Mouse (Mus musculus) cerebellum, postnatal 36 days (tissue): Measurements from ENCODE around the gene Emb.
"Not testable (repeated sequence)": the region's sequence is repeated elsewhere in the genome, so short reads cannot be mapped to it uniquely, and the experiment has no call there.

Experiments used
- DNase-seq, 2 experiments: peaks; one replicate each; pipeline ENCODE4 v3.0.0; 2021 to 2022; ENCODE audit warnings: mixed read lengths in 2 of 2

Emb gene

GRCm38 (mm10) chr13:117208236-117208635, at the start of gene Emb:
Gene Emb (plus strand): TSS chr13:117208536.
- DNase-seq: no peak

GRCm38 (mm10) chr13:117163906-117164305, 44.4 kb upstream of the Emb start:
- DNase-seq: no peak

- DNase-seq: no peak
Measured at GRCm38 (mm10) chr13:117165071-117165470, 43.3 kb upstream of the Emb start.

GRCm38 (mm10) chr13:117180912-117181311, 27.4 kb upstream of the Emb start:
- not testable (repeated sequence) for DNase-seq

GRCm38 (mm10) chr13:117183288-117183687, 25.0 kb upstream of the Emb start:
- no peak for DNase-seq

DNA sequence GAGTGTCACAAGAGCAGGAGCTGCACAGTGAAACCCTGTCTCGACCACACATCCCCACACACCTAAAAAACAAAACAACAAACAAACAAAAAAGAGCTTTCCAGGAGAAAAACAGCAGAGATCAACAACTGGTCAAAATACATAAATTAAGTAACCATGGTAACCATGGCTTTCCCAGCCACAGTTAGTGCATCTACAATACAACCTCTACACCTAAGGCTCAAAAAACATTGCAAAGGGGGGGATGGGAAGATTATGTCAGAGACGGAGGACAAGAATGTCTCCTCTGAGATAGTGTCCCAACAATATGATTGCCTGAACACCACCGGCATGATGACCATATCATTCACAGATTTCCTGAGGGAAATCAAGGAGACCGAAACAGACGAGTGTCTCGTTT, 23.0 kb upstream of the Emb start:
- no peak for DNase-seq

- no peak for DNase-seq
Measured at GRCm38 (mm10) chr13:117192161-117192560, 16.2 kb upstream of the Emb start.

DNA sequence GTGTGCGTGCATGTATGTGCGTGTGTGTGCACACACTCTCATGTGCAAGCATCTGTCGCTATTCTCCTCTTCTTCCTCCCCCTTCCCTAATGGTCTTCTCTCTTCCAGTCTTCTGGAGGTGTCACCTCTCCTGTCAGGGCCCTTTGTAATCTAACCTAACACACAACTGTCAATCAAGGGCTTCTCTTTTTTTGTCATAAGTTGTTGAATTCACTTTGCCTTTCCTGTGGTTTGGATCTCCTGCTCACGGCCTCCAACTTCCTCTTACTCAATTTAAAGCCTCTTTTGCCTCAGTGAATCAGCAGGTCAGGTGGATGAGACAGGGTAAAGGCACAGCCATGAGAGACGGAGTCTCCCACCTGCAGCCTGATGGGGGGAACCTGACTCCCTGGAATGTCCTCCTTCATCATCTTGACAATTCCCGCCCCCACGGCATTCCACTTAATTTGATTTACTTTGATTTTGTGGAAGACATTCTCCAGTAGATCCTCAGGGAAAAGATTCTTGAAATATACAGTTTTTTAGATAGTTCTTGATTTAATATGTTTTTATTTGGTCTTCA, 14.8 kb upstream of the Emb start:
- DNase-seq: no peak

DNA sequence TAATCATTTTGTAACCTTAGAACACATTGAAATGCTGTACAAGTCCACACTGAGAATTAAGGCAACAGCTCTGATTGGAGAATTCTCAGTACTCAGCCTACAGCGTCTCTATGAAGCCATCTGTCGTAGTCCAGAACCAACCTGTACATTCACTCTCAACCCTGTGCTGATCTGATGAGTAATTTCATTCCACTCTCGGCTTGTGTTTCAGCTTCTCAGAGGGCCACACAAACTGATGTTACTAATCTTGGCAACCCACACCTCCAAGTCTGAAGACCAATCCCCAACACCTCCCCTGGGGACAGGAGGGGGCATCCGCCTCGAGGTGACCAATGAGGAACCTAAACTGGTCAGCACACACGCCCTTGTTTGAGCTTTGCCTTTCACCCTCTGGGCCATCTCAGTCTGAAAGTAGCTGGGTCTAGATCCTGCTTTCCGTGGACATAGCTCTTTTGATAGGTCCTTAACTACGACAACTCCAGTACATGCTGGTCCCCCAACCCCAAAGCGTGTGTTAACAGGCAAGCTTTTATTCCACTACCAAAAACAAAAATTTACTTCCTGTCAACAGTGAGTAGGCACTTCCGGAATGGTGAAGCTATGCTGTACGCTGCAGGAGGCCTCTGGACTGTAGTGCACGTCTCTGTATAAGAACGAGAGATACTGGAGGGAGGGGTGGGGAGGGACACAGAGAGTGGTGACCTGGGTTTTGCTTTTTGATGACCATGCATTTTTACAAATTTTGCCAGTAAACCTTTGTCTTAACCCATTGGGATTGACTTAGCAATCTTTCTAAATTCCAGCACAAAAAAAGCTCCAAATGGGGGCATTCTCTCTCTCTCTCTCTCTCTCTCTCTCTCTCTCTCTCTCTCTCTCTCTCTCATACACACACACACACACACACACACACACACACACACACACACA, 12.5 kb upstream of the Emb start:
- no peak for DNase-seq

DNA sequence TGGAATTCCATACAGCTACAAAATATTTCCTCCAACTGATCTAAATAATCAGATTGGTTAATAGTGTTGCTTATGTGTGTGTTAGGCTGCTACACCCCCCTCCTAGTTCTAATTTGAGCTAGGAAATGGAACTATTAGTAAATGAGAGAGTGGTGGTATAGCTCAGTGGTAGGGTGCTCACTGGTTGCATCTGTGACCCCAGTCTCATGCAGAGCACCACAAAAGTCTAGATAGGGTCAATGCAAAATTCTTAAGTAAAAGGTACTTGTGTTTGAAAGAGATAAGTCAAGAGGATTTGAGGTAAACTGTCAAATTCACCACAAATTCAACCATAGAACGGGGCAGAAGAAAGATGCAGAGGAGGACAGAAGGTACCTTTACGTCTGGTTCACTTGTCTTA, 10.7 kb upstream of the Emb start:
- DNase-seq: no peak

DNA sequence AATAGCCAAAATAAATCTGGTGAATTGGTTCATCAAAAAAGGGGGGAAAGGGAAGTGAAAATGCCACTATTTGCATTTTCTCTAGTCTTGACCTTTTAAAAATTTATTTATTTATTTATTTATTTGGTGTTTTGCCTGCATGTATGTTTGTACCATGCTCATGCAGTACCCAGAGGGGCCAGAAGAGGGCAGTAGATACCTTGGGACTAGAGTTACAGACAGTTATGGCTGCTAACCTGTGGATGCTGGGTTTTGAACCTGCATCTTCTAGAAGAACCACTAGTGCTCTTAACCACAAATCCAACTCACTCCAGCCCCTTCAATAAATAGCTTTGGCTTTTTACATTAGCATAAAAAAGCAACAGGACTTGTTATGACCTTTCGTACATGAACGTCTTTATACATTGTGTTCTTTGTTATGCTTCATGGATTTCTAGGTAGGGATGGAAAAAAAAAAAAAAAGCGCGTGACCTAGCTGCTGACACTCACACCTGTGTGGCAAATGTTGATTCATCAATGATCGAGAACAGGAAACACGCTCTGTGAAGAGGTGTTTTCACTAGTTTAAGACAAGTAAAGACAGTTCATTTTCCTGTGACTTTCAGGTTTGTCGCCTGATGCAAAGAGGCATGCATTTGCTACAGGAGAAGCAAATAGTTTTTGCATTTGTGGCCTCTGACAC, 9.8 kb upstream of the Emb start:
- peak; percentile 84 to 88 for DNase-seq

GRCm38 (mm10) chr13:117202755-117203471, 5.4 kb upstream of the Emb start:
- peak; percentile 27 to 46 for DNase-seq

DNA sequence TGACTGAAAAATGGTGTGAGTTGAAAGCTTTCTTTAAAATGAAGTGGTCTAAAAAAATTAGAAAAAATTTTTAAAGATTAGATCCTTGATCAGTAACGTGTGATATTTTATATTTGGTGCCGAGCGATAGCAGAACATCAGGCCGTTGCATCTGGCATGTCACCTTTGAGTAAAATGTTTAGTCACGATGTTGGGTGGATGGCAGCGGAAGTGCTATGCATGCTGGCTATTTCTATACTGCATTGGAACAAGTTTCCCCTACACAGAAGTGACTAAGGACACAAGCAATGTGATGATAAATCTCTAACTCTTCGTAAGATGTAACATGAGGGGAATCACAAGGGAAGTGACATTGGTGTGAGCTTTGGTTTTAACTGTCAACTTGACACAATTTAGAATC, 3.7 kb upstream of the Emb start:
- DNase-seq: no peak

GRCm38 (mm10) chr13:117206066-117206465, 2.3 kb upstream of the Emb start:
- DNase-seq: no peak

DNA sequence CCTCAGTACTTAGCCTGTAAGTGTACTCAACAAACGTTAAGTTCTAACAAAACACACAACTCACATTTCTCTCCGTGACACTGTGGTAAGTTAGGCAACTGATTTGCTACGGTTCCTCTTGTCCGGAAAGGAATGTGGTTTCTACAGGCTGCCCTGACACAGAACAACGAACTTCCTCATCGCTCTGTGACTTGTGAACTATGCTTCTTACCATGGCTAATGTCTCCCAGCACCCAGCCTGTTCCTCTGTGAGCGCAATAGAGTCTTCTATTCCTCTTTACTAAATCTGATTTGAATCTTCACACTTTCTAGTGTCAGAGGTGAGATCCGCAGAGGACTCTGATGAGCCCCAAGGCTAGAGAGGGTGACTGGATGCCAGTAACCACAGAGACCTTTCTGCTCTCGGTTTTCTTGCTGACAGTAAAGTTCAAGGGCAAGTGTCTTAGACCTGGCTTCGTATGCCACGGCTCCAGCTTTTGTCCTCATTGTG, 3.1 kb downstream of the Emb start:
- no peak for DNase-seq

DNA sequence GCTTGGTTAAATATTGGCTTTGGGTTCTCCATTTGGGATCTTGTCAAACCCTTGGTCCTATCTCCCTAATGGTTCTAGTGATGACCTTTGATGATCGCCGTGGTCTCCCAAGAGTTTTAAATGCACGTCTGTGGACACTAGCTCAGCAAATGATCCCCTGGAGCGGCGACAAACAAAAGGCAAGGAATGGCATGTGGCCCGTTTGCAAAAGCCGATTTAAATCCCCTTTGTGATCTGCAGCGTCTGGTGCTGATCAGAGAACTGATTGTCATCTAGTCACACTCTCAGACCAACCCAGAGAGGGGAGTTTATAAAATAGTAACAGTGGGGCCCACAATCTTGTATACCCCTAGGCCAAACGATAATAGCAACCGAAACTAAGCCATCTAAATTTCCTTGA, 7.1 kb downstream of the Emb start:
- DNase-seq: no peak

- DNase-seq: no peak
Measured at GRCm38 (mm10) chr13:117216126-117216525, 7.8 kb downstream of the Emb start.

GRCm38 (mm10) chr13:117216752-117217363, 8.5 kb downstream of the Emb start:
- DNase-seq: no peak

DNA sequence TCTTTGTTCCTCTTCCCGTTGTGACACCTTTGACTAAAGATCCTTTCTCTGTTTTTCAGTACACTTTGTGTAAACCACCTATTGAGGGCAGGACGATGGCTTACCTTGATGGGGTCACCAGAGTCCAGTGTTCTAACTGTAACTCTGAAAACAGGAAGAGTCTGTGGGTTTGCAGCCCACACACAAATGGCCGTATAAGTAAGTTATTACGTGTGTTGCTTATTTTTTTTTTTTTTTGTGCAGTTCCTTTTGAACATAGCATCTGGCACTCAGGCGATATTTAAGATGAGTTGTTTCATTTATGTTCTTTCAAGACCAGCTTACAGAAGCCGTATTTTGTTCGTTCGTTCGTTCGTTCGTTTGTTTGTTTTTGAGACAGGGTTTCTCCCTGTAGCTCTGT, 9.3 kb downstream of the Emb start:
- no peak for DNase-seq

GRCm38 (mm10) chr13:117218092-117218491, 9.8 kb downstream of the Emb start:
- DNase-seq: no peak

DNA sequence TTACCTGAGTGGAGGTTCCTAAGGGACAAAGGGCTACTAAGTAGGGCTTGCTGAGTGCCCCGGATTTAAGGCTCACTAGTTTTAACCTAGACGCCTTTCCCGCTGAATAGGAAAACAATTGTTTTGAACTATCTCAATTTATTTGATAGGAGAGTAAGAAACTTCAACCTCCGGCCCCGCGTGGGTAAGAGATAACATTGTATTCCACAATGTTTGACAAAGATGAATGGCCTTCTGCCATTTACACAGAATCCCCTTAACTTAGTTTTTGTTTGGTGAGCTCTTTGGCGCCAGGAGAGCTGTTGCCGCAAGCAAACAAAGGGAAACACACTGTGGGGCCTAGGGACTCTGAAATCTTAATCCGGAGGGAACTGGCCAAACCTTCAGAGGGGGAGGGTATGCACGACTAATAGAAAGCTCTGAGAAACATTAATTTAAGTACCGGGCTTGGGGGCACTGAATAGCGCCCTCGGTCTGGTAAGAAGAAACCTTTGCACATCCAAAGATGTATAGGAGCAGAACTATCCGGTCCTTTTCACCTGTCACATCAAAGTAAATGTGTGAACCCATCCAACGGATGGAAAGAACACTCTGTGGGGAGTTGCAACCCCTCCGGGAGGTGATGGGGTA, 11.7 kb downstream of the Emb start:
- DNase-seq: no peak
